Mouse (Mus musculus) liver, postnatal 0 days (tissue): ENCODE data around the gene Sstr4.

ENCODE experiments used
- CTCF ChIP-seq: sonication (generic); IDR thresholded peaks from 2 replicates; pipeline ENCODE4 v1.5.1; 2016; ENCODE audit warnings: antibody characterized with exemption, low read depth
- EP300 ChIP-seq: IDR thresholded peaks from 2 replicates; pipeline ENCODE4 v1.6.1; 2016; ENCODE audit warnings: antibody characterized with exemption, low read depth, mild to moderate bottlenecking

DNA sequence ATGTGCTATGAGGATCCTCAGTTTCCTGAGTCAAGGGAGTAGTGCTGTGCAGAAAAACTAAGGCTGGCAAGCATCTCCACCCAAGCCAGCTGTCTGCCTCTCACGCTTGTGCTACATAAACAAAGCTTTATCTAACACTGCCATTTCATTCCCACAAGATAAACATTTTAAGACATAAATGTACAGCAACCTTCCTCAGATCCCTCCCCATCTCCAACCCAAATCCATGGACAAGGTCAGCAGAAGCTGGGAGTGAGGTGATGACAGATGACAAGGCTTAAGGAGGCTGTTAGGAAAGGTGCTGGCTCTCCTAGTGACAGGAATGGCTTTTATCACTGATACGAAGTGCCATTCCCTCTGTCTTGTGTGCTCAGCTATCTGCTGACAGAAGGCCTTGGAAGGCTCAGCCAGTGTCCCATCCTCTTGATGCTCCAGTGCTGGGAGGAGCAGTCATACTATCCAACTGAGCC, 21.5 kb upstream of the Sstr4 start:
- TF ChIP-seq CTCF (no peak), EP300 (no peak)
